Mouse (Mus musculus): ENCODE measurements around the gene Mast4. TPM values are rescaled to one million over a fixed set of nuclear protein-coding genes. Genes with fewer than 3 reads are reported as not detected.

Mast4 gene
- total and polyA plus RNA-seq, 2 experiments = 0.83 to 5.3 TPM

GRCm38 (mm10) chr13:103150671-103151070 is 183.6 kb downstream of the Mast4 start:
- Histone ChIP-seq H3K36me3 (ENCODE audit: control insufficient read depth, insufficient read depth, low read length) (no peaks in the 10 kb centered on the region), H3K9ac (ENCODE audit: low read depth, low read length) (no peak overlapping the region), H3K27me3 (ENCODE audit: control insufficient read depth, insufficient read depth, low read length) (no peaks in the 10 kb centered on the region), H3K27ac (replicated peaks; ENCODE audit: insufficient read depth, low read depth, low read length) (no peak overlapping the region), H3K4me3 (ENCODE audit: insufficient read depth, low read depth, low read length) (no peak overlapping the region), H3K4me1 (ENCODE audit: control insufficient read depth, insufficient read depth, low read length) (no peaks in the 10 kb centered on the region), H3K79me2 (ENCODE audit: control insufficient read depth, insufficient read depth, low read length) (no peaks in the 10 kb centered on the region)
- TF ChIP-seq POLR2A (IDR thresholded peaks at IDR 0.05; ENCODE audit: extremely low read depth, insufficient read depth, low read length) (no peak), CTCF (IDR thresholded peaks at IDR 0.05; ENCODE audit: low read depth, low read length) (no peak)
- no peak for DNase-seq (ENCODE audit: extremely low read depth, low read depth, low spot score)
- 92% methylated on average over 4 of the region's 4 CpGs for WGBS

- TF ChIP-seq CTCF (IDR thresholded peaks at IDR 0.05; ENCODE audit: low read depth, low read length) = no peak
- no peak for TF ChIP-seq POLR2A (IDR thresholded peaks at IDR 0.05; ENCODE audit: extremely low read depth, insufficient read depth, low read length)
- Histone ChIP-seq H3K36me3 (ENCODE audit: control insufficient read depth, insufficient read depth, low read length) (no peaks in the 10 kb centered on the region), H3K4me1 (ENCODE audit: control insufficient read depth, insufficient read depth, low read length) (no peaks in the 10 kb centered on the region), H3K27ac (replicated peaks; ENCODE audit: insufficient read depth, low read depth, low read length) (no peak overlapping the region), H3K27me3 (ENCODE audit: control insufficient read depth, insufficient read depth, low read length) (no peaks in the 10 kb centered on the region), H3K4me3 (ENCODE audit: insufficient read depth, low read depth, low read length) (no peak overlapping the region), H3K79me2 (ENCODE audit: control insufficient read depth, insufficient read depth, low read length) (no peaks in the 10 kb centered on the region), H3K9ac (ENCODE audit: low read depth, low read length) (no peak overlapping the region)
- no peak for DNase-seq (ENCODE audit: extremely low read depth, low read depth, low spot score)
- 79% methylated on average over 7 of the region's 7 CpGs for WGBS
Measured at GRCm38 (mm10) chr13:103149415-103149814, 184.9 kb downstream of the Mast4 start.

- Histone ChIP-seq H3K27me3 (ENCODE audit: control insufficient read depth, insufficient read depth, low read length) (no peaks in the 10 kb centered on the region), H3K4me3 (ENCODE audit: insufficient read depth, low read depth, low read length) (no peak overlapping the region), H3K9ac (ENCODE audit: low read depth, low read length) (no peak overlapping the region), H3K79me2 (ENCODE audit: control insufficient read depth, insufficient read depth, low read length) (no peaks in the 10 kb centered on the region), H3K4me1 (ENCODE audit: control insufficient read depth, insufficient read depth, low read length) (no peaks in the 10 kb centered on the region), H3K27ac (replicated peaks; ENCODE audit: insufficient read depth, low read depth, low read length) (no peak overlapping the region), H3K36me3 (ENCODE audit: control insufficient read depth, insufficient read depth, low read length) (no peaks in the 10 kb centered on the region)
- WGBS = 66% methylated on average over 5 of the region's 5 CpGs
- DNase-seq (ENCODE audit: extremely low read depth, low read depth, low spot score) = no peak
- TF ChIP-seq POLR2A (IDR thresholded peaks at IDR 0.05; ENCODE audit: extremely low read depth, insufficient read depth, low read length) (no peak), CTCF (IDR thresholded peaks at IDR 0.05; ENCODE audit: low read depth, low read length) (no peak)
Measured at GRCm38 (mm10) chr13:103144343-103144742, 190.0 kb downstream of the Mast4 start.

DNA sequence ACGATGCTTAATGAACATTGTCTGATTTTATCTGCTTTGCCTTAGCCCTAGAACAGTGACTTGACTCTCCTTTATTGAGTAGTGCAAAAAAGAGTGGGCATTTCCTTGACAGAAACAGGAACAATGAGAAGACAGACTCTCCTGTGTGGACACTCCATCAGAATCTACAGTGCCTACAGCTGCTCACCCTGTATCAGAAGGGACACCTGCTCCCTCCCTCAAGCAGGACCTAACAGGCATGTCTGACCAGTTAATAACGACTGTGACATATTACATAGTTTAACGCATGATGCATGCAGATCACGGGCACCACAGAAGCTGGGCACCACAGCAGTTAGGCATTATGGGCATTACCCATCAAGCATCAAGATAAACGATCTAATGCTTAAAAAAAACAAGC is 193.0 kb downstream of the Mast4 start:
- Histone ChIP-seq H3K36me3 (ENCODE audit: control insufficient read depth, insufficient read depth, low read length) (no peaks in the 10 kb centered on the region), H3K27me3 (ENCODE audit: control insufficient read depth, insufficient read depth, low read length) (no peaks in the 10 kb centered on the region), H3K4me1 (ENCODE audit: control insufficient read depth, insufficient read depth, low read length) (no peaks in the 10 kb centered on the region), H3K27ac (replicated peaks; ENCODE audit: insufficient read depth, low read depth, low read length) (no peak overlapping the region), H3K9ac (ENCODE audit: low read depth, low read length) (no peak overlapping the region), H3K79me2 (ENCODE audit: control insufficient read depth, insufficient read depth, low read length) (no peaks in the 10 kb centered on the region), H3K4me3 (ENCODE audit: insufficient read depth, low read depth, low read length) (no peak overlapping the region)
- WGBS = 76% methylated on average over 5 of the region's 5 CpGs
- TF ChIP-seq POLR2A (IDR thresholded peaks at IDR 0.05; ENCODE audit: extremely low read depth, insufficient read depth, low read length) (no peak), CTCF (IDR thresholded peaks at IDR 0.05; ENCODE audit: low read depth, low read length) (no peak)
- DNase-seq (ENCODE audit: extremely low read depth, low read depth, low spot score) = no peak

- Histone ChIP-seq H3K27me3 (ENCODE audit: control insufficient read depth, insufficient read depth, low read length) (no peaks in the 10 kb centered on the region), H3K27ac (replicated peaks; ENCODE audit: insufficient read depth, low read depth, low read length) (no peak overlapping the region), H3K4me3 (ENCODE audit: insufficient read depth, low read depth, low read length) (no peak overlapping the region), H3K9ac (ENCODE audit: low read depth, low read length) (no peak overlapping the region), H3K79me2 (ENCODE audit: control insufficient read depth, insufficient read depth, low read length) (no peaks in the 10 kb centered on the region), H3K36me3 (ENCODE audit: control insufficient read depth, insufficient read depth, low read length) (no peaks in the 10 kb centered on the region), H3K4me1 (ENCODE audit: control insufficient read depth, insufficient read depth, low read length) (no peaks in the 10 kb centered on the region)
- TF ChIP-seq CTCF (IDR thresholded peaks at IDR 0.05; ENCODE audit: low read depth, low read length) (no peak), POLR2A (IDR thresholded peaks at IDR 0.05; ENCODE audit: extremely low read depth, insufficient read depth, low read length) (no peak)
- DNase-seq (ENCODE audit: extremely low read depth, low read depth, low spot score) = no peak
- 93% methylated on average over 13 of the region's 13 CpGs for WGBS
Measured at GRCm38 (mm10) chr13:103140051-103140450, 194.2 kb downstream of the Mast4 start.

DNA sequence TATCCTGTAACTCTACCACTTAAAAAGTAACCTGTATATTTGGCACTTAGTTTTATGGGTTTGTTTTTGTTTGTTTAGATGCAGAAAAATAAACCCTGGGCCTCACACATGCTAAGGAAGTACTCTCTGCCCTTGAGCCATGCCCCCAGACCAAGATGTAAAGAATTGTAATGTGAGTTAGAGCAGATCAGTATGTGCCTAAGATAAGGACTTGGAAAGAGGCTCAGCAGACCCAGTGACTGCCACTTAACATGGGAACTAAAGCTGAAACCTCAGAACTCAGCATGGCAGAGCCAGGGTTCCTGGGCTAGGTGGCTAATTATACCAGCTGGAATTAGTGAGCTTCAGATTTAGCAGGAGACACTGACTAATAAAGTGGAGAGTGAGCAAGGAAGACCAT is 196.0 kb downstream of the Mast4 start:
- no peaks in the 10 kb centered on the region for H3K36me3 ChIP-seq (ENCODE audit: control insufficient read depth, insufficient read depth, low read length)
- no peak overlapping the region for H3K27ac ChIP-seq (replicated peaks; ENCODE audit: insufficient read depth, low read depth, low read length)

More for the DNA sequence above, 196.0 kb downstream of the Mast4 start:
- Histone ChIP-seq H3K27me3 (ENCODE audit: control insufficient read depth, insufficient read depth, low read length) (no peaks in the 10 kb centered on the region), H3K4me3 (ENCODE audit: insufficient read depth, low read depth, low read length) (no peak overlapping the region), H3K9ac (ENCODE audit: low read depth, low read length) (no peak overlapping the region), H3K79me2 (ENCODE audit: control insufficient read depth, insufficient read depth, low read length) (no peaks in the 10 kb centered on the region), H3K4me1 (ENCODE audit: control insufficient read depth, insufficient read depth, low read length) (no peaks in the 10 kb centered on the region)
- no peak for DNase-seq (ENCODE audit: extremely low read depth, low read depth, low spot score)
- TF ChIP-seq POLR2A (IDR thresholded peaks at IDR 0.05; ENCODE audit: extremely low read depth, insufficient read depth, low read length) = no peak
- no peak for TF ChIP-seq CTCF (IDR thresholded peaks at IDR 0.05; ENCODE audit: low read depth, low read length)
